Mouse (Mus musculus) MEL (cell line): ENCODE measurements around the gene Kcnip1.
A peak's percentile ranks its signal among the peaks of the same experiment; 100 is the strongest.

Experiments used
- BHLHE40 ChIP-seq: IDR thresholded peaks from 2 replicates; pipeline ENCODE4 v1.6.1; 2012; ENCODE audit warnings: low read depth, mild to moderate bottlenecking, inconsistent platforms, low read length, improper control_type of control experiment, borderline replicate concordance
- CHD1 ChIP-seq: IDR thresholded peaks from 2 replicates; pipeline ENCODE4 v1.6.1; 2012; ENCODE audit warnings: low read depth, mild to moderate bottlenecking, inconsistent platforms, low read length, improper control_type of control experiment
- CHD2 ChIP-seq: IDR thresholded peaks from 2 replicates; pipeline ENCODE4 v1.6.1; 2011; ENCODE audit warnings: low read length, improper control_type of control experiment
- CTCF ChIP-seq, 3 experiments: IDR thresholded peaks in 2 of 3; conservative IDR thresholded peaks in 1 of 3; 2 replicates each; pipeline ENCODE4 v1.5.1; 2011 to 2012; ENCODE audit warnings: low read length in 3 of 3, low read depth in 2 of 3, mild to moderate bottlenecking in 2 of 3, improper control_type of control experiment in 1 of 3, inconsistent platforms in 1 of 3, mixed read lengths in 1 of 3, moderate library complexity in 1 of 3; ENCODE audit not compliant: control insufficient read depth in 1 of 3, insufficient read depth in 1 of 3, poor library complexity in 1 of 3, severe bottlenecking in 1 of 3
- E2F4 ChIP-seq: IDR thresholded peaks from 2 replicates; pipeline ENCODE4 v1.6.1; 2011; ENCODE audit warnings: low read depth, low read length, improper control_type of control experiment, borderline replicate concordance
- EP300 ChIP-seq, 2 experiments: IDR thresholded peaks; 2 replicates each; pipeline ENCODE4 v1.6.1; 2011; ENCODE audit warnings: improper control_type of control experiment in 2 of 2, low read length in 2 of 2, low read depth in 1 of 2, mild to moderate bottlenecking in 1 of 2
- HCFC1 ChIP-seq: IDR thresholded peaks from 2 replicates; pipeline ENCODE4 v1.6.1; 2012; ENCODE audit warnings: low read depth, mild to moderate bottlenecking, inconsistent platforms, low read length, improper control_type of control experiment, moderate library complexity
- NRF1 ChIP-seq: IDR thresholded peaks from 2 replicates; pipeline ENCODE4 v1.6.1; 2014; ENCODE audit warnings: low read depth, mild to moderate bottlenecking, inconsistent platforms, low read length, improper control_type of control experiment, moderate library complexity; ENCODE audit not compliant: poor library complexity, insufficient read depth, severe bottlenecking
- POLR2A ChIP-seq, 2 experiments: IDR thresholded peaks; 2 replicates each; pipeline ENCODE4 v1.6.1; 2011 to 2012; ENCODE audit warnings: low read length in 2 of 2, mild to moderate bottlenecking in 2 of 2, control low read depth in 1 of 2, improper control_type of control experiment in 1 of 2, low read depth in 1 of 2, moderate library complexity in 1 of 2; ENCODE audit not compliant: control insufficient read depth in 1 of 2, insufficient read depth in 1 of 2, poor library complexity in 1 of 2
- POLR2AphosphoS5 ChIP-seq: IDR thresholded peaks from 2 replicates; pipeline ENCODE4 v1.6.1; 2012; ENCODE audit warnings: low read depth, borderline replicate concordance, mild to moderate bottlenecking, inconsistent platforms, low read length, moderate library complexity, mixed read lengths
- TBP ChIP-seq: IDR thresholded peaks from 2 replicates; pipeline ENCODE4 v1.8.0; 2011; ENCODE audit warnings: low read depth, low read length, improper control_type of control experiment
- USF1 ChIP-seq: IDR thresholded peaks from 2 replicates; pipeline ENCODE4 v1.6.1; 2014; ENCODE audit warnings: low read depth, mild to moderate bottlenecking, inconsistent platforms, low read length, improper control_type of control experiment, moderate library complexity
- ZKSCAN1 ChIP-seq: IDR thresholded peaks from 2 replicates; pipeline ENCODE4 v1.6.1; 2012; ENCODE audit warnings: low read depth, mild to moderate bottlenecking, inconsistent platforms, low read length, improper control_type of control experiment, moderate library complexity

DNA sequence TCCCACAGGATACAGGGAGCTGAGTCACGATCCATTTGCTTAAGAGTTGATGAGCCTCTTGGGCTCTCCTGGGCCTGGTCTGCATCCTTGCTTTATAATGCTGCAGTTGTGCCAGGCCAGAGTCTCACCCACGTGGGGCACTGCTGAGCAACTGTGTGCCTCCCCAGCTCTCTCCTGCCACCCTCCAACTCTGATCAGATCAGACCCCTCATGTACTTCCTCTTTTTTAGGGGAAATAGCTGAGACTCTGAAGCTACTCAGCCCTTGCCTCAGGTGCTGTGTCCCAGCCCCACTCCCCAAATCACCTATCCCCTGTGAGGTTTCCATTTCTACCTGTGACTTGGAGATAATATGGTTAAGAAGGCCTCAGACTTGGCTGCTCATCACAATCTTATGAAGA, 27.6 kb downstream of the Kcnip1 start:
- TF ChIP-seq NRF1 = peak; percentile 21; the same call in 1 of the 2 replicates
- no peak for TF ChIP-seq E2F4
- no peak for TF ChIP-seq POLR2A (IDR thresholded peaks at IDR 0.05; ENCODE audit: control insufficient read depth in 1 of 2, insufficient read depth in 1 of 2, low read depth in 1 of 2, low read length in 2 of 2, poor library complexity in 1 of 2)
- TF ChIP-seq CHD2 = no peak
- peak; percentile 33 to 77 (median 63) for TF ChIP-seq CTCF (IDR thresholded peaks at IDR 0.05 in 2 of 3, conservative IDR thresholded peaks at IDR 0.05 in 1 of 3; ENCODE audit: control insufficient read depth in 1 of 3, insufficient read depth in 1 of 3, low read depth in 2 of 3, low read length in 3 of 3, poor library complexity in 1 of 3, severe bottlenecking in 1 of 3)
- no peak for TF ChIP-seq POLR2AphosphoS5
- TF ChIP-seq BHLHE40 = peak; percentile 58; the same call in 1 of the 2 replicates
- peak; percentile 49; the same call in 1 of the 2 replicates for TF ChIP-seq HCFC1
- peak; percentile 56; the same call in 1 of the 2 replicates for TF ChIP-seq TBP
- TF ChIP-seq CHD1 = no peak
- no peak for TF ChIP-seq ZKSCAN1
- peak; percentile 67 to 91 for TF ChIP-seq EP300 (IDR thresholded peaks at IDR 0.05; ENCODE audit: low read depth in 1 of 2, low read length in 2 of 2)
- TF ChIP-seq USF1 = peak; percentile 84
